Mouse (Mus musculus) CH12.LX (cell line): ENCODE measurements around the gene Pvalb.

ENCODE experiments used
- BHLHE40 ChIP-seq: IDR thresholded peaks from 2 replicates; pipeline ENCODE4 v1.6.1; 2011; ENCODE audit warnings: mild to moderate bottlenecking, low read depth, low read length, improper control_type of control experiment
- CHD1 ChIP-seq: IDR thresholded peaks from 2 replicates; pipeline ENCODE4 v1.6.1; 2012; ENCODE audit warnings: low read depth, low read length, improper control_type of control experiment, inconsistent platforms
- CTCF ChIP-seq, 2 experiments: IDR thresholded peaks in 1 of 2; conservative IDR thresholded peaks in 1 of 2; 2 replicates each; pipeline ENCODE4 v1.5.1; 2011 to 2012; ENCODE audit warnings: low read depth in 2 of 2, low read length in 2 of 2, improper control_type of control experiment in 1 of 2, inconsistent platforms in 1 of 2, mild to moderate bottlenecking in 1 of 2, moderate library complexity in 1 of 2
- EP300 ChIP-seq: IDR thresholded peaks from 2 replicates; pipeline ENCODE4 v1.6.1; 2011; ENCODE audit warnings: low read length, improper control_type of control experiment
- IRF4 ChIP-seq: IDR thresholded peaks from 2 replicates; pipeline ENCODE4 v1.6.1; 2014; ENCODE audit warnings: low read depth, mild to moderate bottlenecking, inconsistent platforms, low read length, improper control_type of control experiment
- KAT2A ChIP-seq: IDR thresholded peaks from 2 replicates; pipeline ENCODE4 v1.6.1; 2012; ENCODE audit warnings: low read length, improper control_type of control experiment, inconsistent platforms; ENCODE audit not compliant: insufficient replicate concordance
- POLR2A ChIP-seq: IDR thresholded peaks from 2 replicates; pipeline ENCODE4 v1.6.1; 2011; ENCODE audit warnings: low read depth, mild to moderate bottlenecking, improper control_type of control experiment, low read length
- RAD21 ChIP-seq: IDR thresholded peaks from 2 replicates; pipeline ENCODE4 v1.6.1; 2011; ENCODE audit warnings: low read depth, mild to moderate bottlenecking, low read length, improper control_type of control experiment, moderate library complexity
- USF1 ChIP-seq: IDR thresholded peaks from 2 replicates; pipeline ENCODE4 v1.6.1; 2014; ENCODE audit warnings: low read depth, mild to moderate bottlenecking, inconsistent platforms, low read length, improper control_type of control experiment

- TF ChIP-seq CTCF (conservative IDR thresholded peaks at IDR 0.05 in 1 of 2, IDR thresholded peaks at IDR 0.05 in 1 of 2; ENCODE audit: low read depth in 2 of 2, low read length in 2 of 2), result no peak
- TF ChIP-seq POLR2A, result no peak
- no peak for TF ChIP-seq CHD1
- peak; percentile 84 for TF ChIP-seq EP300
- TF ChIP-seq KAT2A, result no peak
- no peak for TF ChIP-seq RAD21
- no peak for TF ChIP-seq USF1
- TF ChIP-seq BHLHE40, result peak; percentile 26; the same call in 1 of the 2 replicates
- peak; percentile 73; the same call in 1 of the 2 replicates for TF ChIP-seq IRF4
These were observed 4.0 kb upstream of the Pvalb start for GRCm38 (mm10) chr15:78210203-78210602.
